Mouse (Mus musculus) megakaryocyte, embryonic 14.5 days (primary cell): Measurements from ENCODE around the gene Atox1.

Experiments used
- FLI1 ChIP-seq: IDR thresholded peaks from 2 replicates; pipeline ENCODE4 v1.6.1; 2012; ENCODE audit warnings: low read length, inconsistent platforms, mixed read lengths
- GATA1 ChIP-seq: IDR thresholded peaks from 3 replicates; pipeline ENCODE4 v1.6.1; 2012; ENCODE audit warnings: mixed read lengths, low read length, inconsistent platforms, borderline replicate concordance

DNA sequence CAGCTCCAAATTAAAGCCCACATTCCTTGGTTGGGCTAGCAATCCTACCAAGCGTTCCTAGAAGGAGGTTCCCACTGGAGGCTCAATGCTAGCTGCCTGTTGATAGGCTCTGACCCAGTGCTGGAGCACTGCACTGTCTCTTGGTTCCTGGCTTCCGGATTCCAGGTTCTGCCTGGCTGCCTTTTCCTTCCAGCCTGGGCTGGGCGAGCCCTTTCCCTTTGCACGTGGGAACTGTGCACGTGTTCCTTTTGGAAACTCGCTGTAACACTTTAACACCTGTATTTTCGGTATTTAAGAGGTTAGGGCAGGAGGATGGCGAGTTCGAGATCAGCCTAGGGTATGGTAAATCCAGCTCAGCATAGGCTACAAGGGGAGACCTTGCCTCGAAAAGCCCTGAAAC, 7.0 kb upstream of the Atox1 start:
- TF ChIP-seq GATA1 = no peak
- no peak for TF ChIP-seq FLI1
